Mouse (Mus musculus) liver, embryonic 14.5 days (tissue): ENCODE measurements around the gene Srcin1.

Experiments used
- CTCF ChIP-seq: IDR thresholded peaks from 2 replicates; pipeline ENCODE4 v1.5.1; 2016; ENCODE audit warnings: antibody characterized with exemption, low read depth, control low read depth
- EP300 ChIP-seq: IDR thresholded peaks from 2 replicates; pipeline ENCODE4 v1.6.1; 2016; ENCODE audit warnings: antibody characterized with exemption, low read depth

DNA sequence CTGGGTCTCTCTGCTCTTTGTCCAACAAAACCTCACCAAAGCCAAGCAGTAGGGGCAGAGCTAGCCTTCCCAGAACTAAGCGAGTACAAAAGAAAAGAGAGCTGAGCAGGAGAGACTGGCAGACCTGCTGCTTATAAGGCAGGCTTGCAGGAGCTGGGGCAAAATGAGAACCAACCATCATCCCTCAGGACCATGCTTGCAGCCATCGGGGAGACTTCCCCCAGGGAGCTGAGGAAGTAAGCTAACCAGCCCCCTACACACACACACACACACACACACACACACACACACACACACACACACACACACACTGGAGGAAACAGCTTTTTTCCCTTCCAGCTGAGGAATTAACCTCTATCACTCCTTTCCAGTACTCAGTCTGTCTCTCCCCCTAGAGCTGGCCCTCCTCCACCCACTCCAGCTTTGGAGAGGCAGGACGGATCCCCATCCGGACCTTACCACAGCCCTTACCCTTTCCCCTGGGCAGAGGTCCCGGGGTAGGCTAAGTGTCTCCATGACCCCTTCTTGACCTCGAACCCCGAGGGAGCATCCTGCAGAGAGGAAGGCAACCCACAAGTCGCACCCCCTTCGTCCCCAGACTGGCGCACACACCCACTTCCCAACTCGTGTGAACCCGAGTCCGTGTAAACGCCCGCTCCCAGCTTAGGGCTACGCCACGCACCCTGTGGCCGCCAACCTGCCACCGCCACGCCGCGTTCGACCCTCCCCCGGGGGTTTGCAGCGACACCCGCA, 30.0 kb downstream of the Srcin1 start:
- TF ChIP-seq CTCF (no peak), EP300 (no peak)
